Mouse (Mus musculus): Measurements from ENCODE around the gene C1galt1. TPM values are rescaled to one million over a fixed set of nuclear protein-coding genes. Genes with fewer than 3 reads are reported as not detected.

C1galt1 gene
- 5.5 and 7.5 TPM in 2 replicates for polyA plus RNA-seq (2012; rRNA removed)

- Histone ChIP-seq H3K4me3 (ENCODE audit: insufficient read depth, low read depth, low read length) (peak within 1 kb of the TSS; percentile 61), H3K4me1 (ENCODE audit: control insufficient read depth, insufficient read depth, low read length) (peaks cover 21% of the 10 kb centered on the region), H3K27me3 (replicated peaks; ENCODE audit: control insufficient read depth, insufficient read depth, low read length) (no peaks in the 10 kb centered on the region), H3K27ac (ENCODE audit: insufficient read depth, low read depth, low read length) (peak within 1 kb of the TSS; percentile 40), H3K36me3 (ENCODE audit: control insufficient read depth, insufficient read depth, low read length) (no peaks in the 10 kb centered on the region)
- under 1% methylated on average over 85 of the region's 93 CpGs for WGBS
- TF ChIP-seq POLR2A (IDR thresholded peaks at IDR 0.05; ENCODE audit: low read depth, low read length) (no peak), CTCF (conservative IDR thresholded peaks at IDR 0.05; ENCODE audit: insufficient read depth, insufficient read length, low read depth, low read length) (no peak)
- peak; percentile 74 for DNase-seq
Observed at GRCm38 (mm10) chr6:7844802-7845679, at the start of gene C1galt1. TSS of gene C1galt1 (plus strand) at chr6:7844842.

GRCm38 (mm10) chr6:7799969-7800368, 44.7 kb upstream of the C1galt1 start:
- Histone ChIP-seq H3K27me3 (replicated peaks; ENCODE audit: control insufficient read depth, insufficient read depth, low read length) (no peaks in the 10 kb centered on the region), H3K27ac (ENCODE audit: insufficient read depth, low read depth, low read length) (no peak overlapping the region), H3K36me3 (ENCODE audit: control insufficient read depth, insufficient read depth, low read length) (no peaks in the 10 kb centered on the region), H3K4me3 (ENCODE audit: insufficient read depth, low read depth, low read length) (no peak overlapping the region), H3K4me1 (ENCODE audit: control insufficient read depth, insufficient read depth, low read length) (no peaks in the 10 kb centered on the region)
- DNase-seq = peak; percentile 50
- 64% methylated on average over 6 of the region's 6 CpGs for WGBS
- TF ChIP-seq POLR2A (IDR thresholded peaks at IDR 0.05; ENCODE audit: low read depth, low read length) (no peak), CTCF (conservative IDR thresholded peaks at IDR 0.05; ENCODE audit: insufficient read depth, insufficient read length, low read depth, low read length) (no peak)

GRCm38 (mm10) chr6:7803765-7804542, 40.7 kb upstream of the C1galt1 start:
- no peaks in the 10 kb centered on the region for H3K27me3 ChIP-seq (replicated peaks; ENCODE audit: control insufficient read depth, insufficient read depth, low read length)
- no peak overlapping the region for H3K27ac ChIP-seq (ENCODE audit: insufficient read depth, low read depth, low read length)
- no peak for TF ChIP-seq POLR2A (IDR thresholded peaks at IDR 0.05; ENCODE audit: low read depth, low read length)
- no peak for TF ChIP-seq CTCF (conservative IDR thresholded peaks at IDR 0.05; ENCODE audit: insufficient read depth, insufficient read length, low read depth, low read length)
- WGBS = 80% methylated on average over 9 of the region's 9 CpGs
- DNase-seq = no peak
- H3K36me3 ChIP-seq (ENCODE audit: control insufficient read depth, insufficient read depth, low read length) = no peaks in the 10 kb centered on the region
- H3K4me1 ChIP-seq (ENCODE audit: control insufficient read depth, insufficient read depth, low read length) = no peaks in the 10 kb centered on the region
- H3K4me3 ChIP-seq (ENCODE audit: insufficient read depth, low read depth, low read length) = no peak overlapping the region

- no peaks in the 10 kb centered on the region for H3K36me3 ChIP-seq (ENCODE audit: control insufficient read depth, insufficient read depth, low read length)
- no peaks in the 10 kb centered on the region for H3K27me3 ChIP-seq (replicated peaks; ENCODE audit: control insufficient read depth, insufficient read depth, low read length)
- no peak for DNase-seq
- no peak overlapping the region for H3K27ac ChIP-seq (ENCODE audit: insufficient read depth, low read depth, low read length)
- WGBS = 36% methylated on average over 2 of the region's 2 CpGs
- TF ChIP-seq POLR2A (IDR thresholded peaks at IDR 0.05; ENCODE audit: low read depth, low read length) (no peak), CTCF (conservative IDR thresholded peaks at IDR 0.05; ENCODE audit: insufficient read depth, insufficient read length, low read depth, low read length) (no peak)
- H3K4me1 ChIP-seq (ENCODE audit: control insufficient read depth, insufficient read depth, low read length) = no peaks in the 10 kb centered on the region
- H3K4me3 ChIP-seq (ENCODE audit: insufficient read depth, low read depth, low read length) = no peak overlapping the region
Observed at GRCm38 (mm10) chr6:7814146-7814545, 30.5 kb upstream of the C1galt1 start.

- Histone ChIP-seq H3K36me3 (ENCODE audit: control insufficient read depth, insufficient read depth, low read length) (no peaks in the 10 kb centered on the region), H3K27ac (ENCODE audit: insufficient read depth, low read depth, low read length) (no peak overlapping the region), H3K4me3 (ENCODE audit: insufficient read depth, low read depth, low read length) (no peak overlapping the region), H3K4me1 (ENCODE audit: control insufficient read depth, insufficient read depth, low read length) (no peaks in the 10 kb centered on the region), H3K27me3 (replicated peaks; ENCODE audit: control insufficient read depth, insufficient read depth, low read length) (no peaks in the 10 kb centered on the region)
- DNase-seq = no peak
- 81% methylated on average over 5 of the region's 5 CpGs for WGBS
- no peak for TF ChIP-seq CTCF (conservative IDR thresholded peaks at IDR 0.05; ENCODE audit: insufficient read depth, insufficient read length, low read depth, low read length)
- TF ChIP-seq POLR2A (IDR thresholded peaks at IDR 0.05; ENCODE audit: low read depth, low read length) = no peak
Observed at GRCm38 (mm10) chr6:7816233-7816632, 28.4 kb upstream of the C1galt1 start.

- Histone ChIP-seq H3K4me3 (ENCODE audit: insufficient read depth, low read depth, low read length) (no peak overlapping the region), H3K36me3 (ENCODE audit: control insufficient read depth, insufficient read depth, low read length) (no peaks in the 10 kb centered on the region), H3K27ac (ENCODE audit: insufficient read depth, low read depth, low read length) (no peak overlapping the region), H3K27me3 (replicated peaks; ENCODE audit: control insufficient read depth, insufficient read depth, low read length) (no peaks in the 10 kb centered on the region), H3K4me1 (ENCODE audit: control insufficient read depth, insufficient read depth, low read length) (no peaks in the 10 kb centered on the region)
- no peak for DNase-seq
- 66% methylated on average over 6 of the region's 6 CpGs for WGBS
- TF ChIP-seq POLR2A (IDR thresholded peaks at IDR 0.05; ENCODE audit: low read depth, low read length) (no peak), CTCF (conservative IDR thresholded peaks at IDR 0.05; ENCODE audit: insufficient read depth, insufficient read length, low read depth, low read length) (no peak)
Observed at GRCm38 (mm10) chr6:7822688-7823087, 22.0 kb upstream of the C1galt1 start.

GRCm38 (mm10) chr6:7830793-7831192, 13.8 kb upstream of the C1galt1 start:
- 78% methylated on average over 8 of the region's 8 CpGs for WGBS

More at GRCm38 (mm10) chr6:7830793-7831192, 13.8 kb upstream of the C1galt1 start:
- Histone ChIP-seq H3K27ac (ENCODE audit: insufficient read depth, low read depth, low read length) (no peak overlapping the region), H3K4me3 (ENCODE audit: insufficient read depth, low read depth, low read length) (no peak overlapping the region), H3K36me3 (ENCODE audit: control insufficient read depth, insufficient read depth, low read length) (no peaks in the 10 kb centered on the region), H3K4me1 (ENCODE audit: control insufficient read depth, insufficient read depth, low read length) (no peaks in the 10 kb centered on the region), H3K27me3 (replicated peaks; ENCODE audit: control insufficient read depth, insufficient read depth, low read length) (no peaks in the 10 kb centered on the region)
- no peak for DNase-seq
- TF ChIP-seq POLR2A (IDR thresholded peaks at IDR 0.05; ENCODE audit: low read depth, low read length) = no peak
- TF ChIP-seq CTCF (conservative IDR thresholded peaks at IDR 0.05; ENCODE audit: insufficient read depth, insufficient read length, low read depth, low read length) = no peak

Measured in kidney, adult 2 months (tissue).